Mouse (Mus musculus) hindbrain, embryonic 10.5 days (tissue): Measurements from ENCODE around the gene Col8a1. TPM values are rescaled to one million over a fixed set of nuclear protein-coding genes. Genes with fewer than 3 reads are reported as not detected.

Experiments used
- DNase-seq: peaks from one replicate; pipeline ENCODE4 v3.0.0-alpha.2; 2017; ENCODE audit warnings: low spot score
- H3K27ac ChIP-seq: fragments of 300-500 bp; sonication (generic); 2 replicates; pipeline ENCODE4 v1.5.1; 2016; ENCODE audit warnings: mild to moderate bottlenecking, moderate library complexity
- H3K27me3 ChIP-seq: fragments of 300-500 bp; sonication (generic); 2 replicates; pipeline ENCODE4 v1.6.1; 2016; ENCODE audit warnings: mild to moderate bottlenecking; ENCODE audit not compliant: poor library complexity, insufficient read depth, severe bottlenecking
- H3K36me3 ChIP-seq: fragments of 300-500 bp; sonication (generic); 2 replicates; pipeline ENCODE4 v1.6.1; 2016; ENCODE audit warnings: mild to moderate bottlenecking, moderate library complexity
- H3K4me1 ChIP-seq: fragments of 300-500 bp; sonication (generic); replicated peaks from 2 replicates; pipeline ENCODE4 v1.6.1; 2016; ENCODE audit warnings: mild to moderate bottlenecking
- H3K4me3 ChIP-seq: fragments of 300-500 bp; sonication (generic); 2 replicates; pipeline ENCODE4 v1.5.1; 2016; ENCODE audit warnings: mild to moderate bottlenecking, moderate library complexity
- H3K9me3 ChIP-seq: fragments of 300-500 bp; sonication (generic); 2 replicates; pipeline ENCODE4 v1.6.1; 2016; ENCODE audit warnings: mild to moderate bottlenecking, moderate library complexity
- WGBS: fragments of 180-500 bp; shearing (Covaris S2); methylation state at CpG from one replicate; pipeline ENCODE4 v1.1.7; 2016; 5-methylcytosine and 5-hydroxymethylcytosine counted together
- polyA plus RNA-seq: library from polyadenylated mRNA; unstranded; fragments of >200 nt; fragmentation: Nextera tagmentation; extraction: Ambion mirVana; gene quantifications from 2 replicates; pipeline ENCODE4 v1.2.1, GENCODE M21; 2016

Col8a1 gene
- polyA plus RNA-seq, 1 experiment from 2014 or later: 2.5 TPM

DNA sequence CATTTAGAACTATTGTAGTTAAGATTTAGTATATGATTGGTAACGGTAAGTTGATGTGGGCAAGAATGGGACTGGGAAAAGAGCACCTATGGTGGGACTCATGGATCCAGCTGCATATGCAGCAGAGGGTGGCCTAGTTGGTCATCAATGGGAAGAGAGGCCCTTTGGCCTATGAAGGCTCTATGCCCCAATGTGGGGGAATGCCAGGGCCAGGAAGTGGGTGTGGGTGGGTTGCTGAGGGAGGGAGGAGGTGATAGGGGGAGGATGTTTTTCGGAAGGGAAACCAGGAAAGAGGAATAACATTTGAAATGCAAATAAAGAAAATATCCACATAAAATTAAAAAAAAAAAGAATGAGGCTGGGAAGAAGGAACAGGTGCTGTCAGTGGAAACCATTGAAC, 19.6 kb downstream of the Col8a1 start:
- no peak for DNase-seq
- 93% methylated on average over 2 of the region's 2 CpGs for WGBS

GRCm38 (mm10) chr16:57733545-57733944, 21.0 kb downstream of the Col8a1 start:
- Histone ChIP-seq H3K9me3 (no peaks in the 10 kb centered on the region), H3K27ac (no peak overlapping the region), H3K36me3 (no peaks in the 10 kb centered on the region), H3K4me3 (no peak overlapping the region), H3K4me1 (no peaks in the 10 kb centered on the region), H3K27me3 (no peaks in the 10 kb centered on the region)
- 83% methylated on average over 1 of the region's 1 CpGs for WGBS
- no peak for DNase-seq

More for the DNA sequence above, 19.6 kb downstream of the Col8a1 start:
- no peaks in the 10 kb centered on the region for H3K27me3 ChIP-seq
- H3K4me3 ChIP-seq: no peak overlapping the region
- H3K4me1 ChIP-seq: no peaks in the 10 kb centered on the region
- no peaks in the 10 kb centered on the region for H3K9me3 ChIP-seq
- H3K27ac ChIP-seq: no peak overlapping the region
- H3K36me3 ChIP-seq: no peaks in the 10 kb centered on the region

GRCm38 (mm10) chr16:57733139-57733538, 21.4 kb downstream of the Col8a1 start:
- no peaks in the 10 kb centered on the region for H3K36me3 ChIP-seq
- H3K4me1 ChIP-seq: no peaks in the 10 kb centered on the region
- H3K4me3 ChIP-seq: no peak overlapping the region
- no peak overlapping the region for H3K27ac ChIP-seq
- H3K9me3 ChIP-seq: no peaks in the 10 kb centered on the region
- no peaks in the 10 kb centered on the region for H3K27me3 ChIP-seq
- DNase-seq: no peak
- WGBS: 92% methylated on average over 3 of the region's 3 CpGs

DNA sequence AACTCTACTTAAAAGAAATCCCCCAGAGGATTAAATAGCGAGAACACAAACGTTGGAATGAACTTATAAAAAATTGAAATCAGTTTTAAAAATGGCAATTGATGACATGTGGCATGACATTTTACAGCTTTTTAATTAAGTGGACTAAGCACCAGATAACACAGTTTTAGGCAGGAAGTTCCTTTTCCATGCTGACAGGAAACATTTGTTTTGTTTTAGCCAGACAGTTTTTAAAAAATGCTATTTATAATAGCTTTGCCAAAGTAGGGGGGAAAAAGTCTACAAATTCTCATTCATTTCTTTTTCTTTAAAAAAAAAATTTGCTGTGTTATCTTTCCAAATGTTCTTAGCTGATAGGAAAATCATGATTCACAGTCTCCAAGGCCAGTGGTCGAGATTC, 29.6 kb downstream of the Col8a1 start:
- H3K9me3 ChIP-seq: 0 out of 2 replicates have a peak, but pooled peaks cover 4% of the 10 kb centered on the region
- DNase-seq: no peak
- 75% methylated on average over 3 of the region's 3 CpGs for WGBS
- no peak overlapping the region for H3K4me3 ChIP-seq
- H3K4me1 ChIP-seq: no peaks in the 10 kb centered on the region
- no peaks in the 10 kb centered on the region for H3K36me3 ChIP-seq
- no peaks in the 10 kb centered on the region for H3K27me3 ChIP-seq
- H3K27ac ChIP-seq: no peak overlapping the region

- no peak for DNase-seq
- H3K4me1 ChIP-seq: no peaks in the 10 kb centered on the region
- 87% methylated on average over 2 of the region's 2 CpGs for WGBS
- H3K27me3 ChIP-seq: no peaks in the 10 kb centered on the region
- no peaks in the 10 kb centered on the region for H3K9me3 ChIP-seq
- no peak overlapping the region for H3K4me3 ChIP-seq
- no peak overlapping the region for H3K27ac ChIP-seq
- H3K36me3 ChIP-seq: no peaks in the 10 kb centered on the region
Measured at GRCm38 (mm10) chr16:57718982-57719381, 35.6 kb downstream of the Col8a1 start.

- no peak for DNase-seq
- H3K27ac ChIP-seq: no peak overlapping the region
- WGBS: 90% methylated on average over 5 of the region's 5 CpGs
- no peaks in the 10 kb centered on the region for H3K4me1 ChIP-seq
- no peak overlapping the region for H3K4me3 ChIP-seq
- H3K36me3 ChIP-seq: no peaks in the 10 kb centered on the region
- H3K9me3 ChIP-seq: no peaks in the 10 kb centered on the region
- no peaks in the 10 kb centered on the region for H3K27me3 ChIP-seq
Measured at GRCm38 (mm10) chr16:57698733-57699132, 55.8 kb downstream of the Col8a1 start.

DNA sequence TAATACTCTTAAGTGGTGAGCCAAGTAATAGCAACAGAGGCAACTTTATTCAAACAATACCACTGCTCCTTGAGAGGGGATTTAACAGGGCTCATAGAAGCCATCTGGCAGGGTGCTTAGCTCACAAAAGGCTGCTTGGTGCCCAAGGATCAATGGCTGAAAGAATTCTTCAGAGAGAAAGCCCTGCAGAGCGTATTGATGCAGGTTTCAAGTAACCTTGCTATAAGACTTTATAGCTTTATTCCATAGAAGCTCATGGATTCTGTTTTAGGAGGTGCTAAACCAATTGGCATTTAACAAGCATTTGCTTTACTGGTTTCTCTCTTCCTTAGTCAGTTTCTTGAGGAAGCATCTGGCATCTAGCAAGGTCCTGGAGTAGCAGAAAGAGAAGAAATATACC, 59.8 kb downstream of the Col8a1 start:
- Histone ChIP-seq H3K36me3 (no peaks in the 10 kb centered on the region), H3K4me3 (no peak overlapping the region), H3K27me3 (no peaks in the 10 kb centered on the region), H3K27ac (no peak overlapping the region), H3K4me1 (no peaks in the 10 kb centered on the region), H3K9me3 (no peaks in the 10 kb centered on the region)
- WGBS: 33% methylated on average over 1 of the region's 1 CpGs
- no peak for DNase-seq

- no peak overlapping the region for H3K4me3 ChIP-seq
- H3K27me3 ChIP-seq: no peaks in the 10 kb centered on the region
- no peak overlapping the region for H3K27ac ChIP-seq
- no peaks in the 10 kb centered on the region for H3K9me3 ChIP-seq
- H3K36me3 ChIP-seq: no peaks in the 10 kb centered on the region
- WGBS: 87% methylated on average over 2 of the region's 2 CpGs
- DNase-seq: no peak
- H3K4me1 ChIP-seq: no peaks in the 10 kb centered on the region
Measured at GRCm38 (mm10) chr16:57693906-57694522, 60.5 kb downstream of the Col8a1 start.

- no peaks in the 10 kb centered on the region for H3K4me1 ChIP-seq
- no peaks in the 10 kb centered on the region for H3K9me3 ChIP-seq
- no peak overlapping the region for H3K4me3 ChIP-seq
- H3K36me3 ChIP-seq: no peaks in the 10 kb centered on the region
- no peaks in the 10 kb centered on the region for H3K27me3 ChIP-seq
- no peak overlapping the region for H3K27ac ChIP-seq
- WGBS: 71% methylated on average over 5 of the region's 5 CpGs
- DNase-seq: no peak
Measured at GRCm38 (mm10) chr16:57685790-57686399, 68.6 kb downstream of the Col8a1 start.

DNA sequence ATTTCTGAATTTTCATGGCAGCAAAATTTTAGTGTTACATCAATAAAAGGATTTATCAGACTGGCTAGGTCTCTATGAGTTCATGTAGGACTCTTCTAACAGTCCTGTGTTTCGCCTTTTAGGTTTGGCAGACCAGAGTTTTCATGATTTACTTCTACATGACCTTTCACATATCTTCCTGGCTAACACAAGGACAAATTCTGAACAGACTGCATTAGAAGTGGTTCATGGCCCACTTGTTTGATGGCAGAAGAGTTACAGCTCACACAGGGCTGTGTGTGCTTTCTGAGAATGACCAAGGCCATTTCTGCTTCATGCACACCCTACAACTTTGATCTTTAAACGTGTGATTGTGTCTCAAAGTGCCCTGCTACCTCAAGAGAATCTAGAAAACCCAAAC, 82.3 kb downstream of the Col8a1 start:
- H3K4me3 ChIP-seq: no peak overlapping the region
- 76% methylated on average over 2 of the region's 2 CpGs for WGBS
- H3K4me1 ChIP-seq: no peaks in the 10 kb centered on the region
- H3K27ac ChIP-seq: no peak overlapping the region
- H3K36me3 ChIP-seq: no peaks in the 10 kb centered on the region
- no peaks in the 10 kb centered on the region for H3K27me3 ChIP-seq
- no peak for DNase-seq
- no peaks in the 10 kb centered on the region for H3K9me3 ChIP-seq

DNA sequence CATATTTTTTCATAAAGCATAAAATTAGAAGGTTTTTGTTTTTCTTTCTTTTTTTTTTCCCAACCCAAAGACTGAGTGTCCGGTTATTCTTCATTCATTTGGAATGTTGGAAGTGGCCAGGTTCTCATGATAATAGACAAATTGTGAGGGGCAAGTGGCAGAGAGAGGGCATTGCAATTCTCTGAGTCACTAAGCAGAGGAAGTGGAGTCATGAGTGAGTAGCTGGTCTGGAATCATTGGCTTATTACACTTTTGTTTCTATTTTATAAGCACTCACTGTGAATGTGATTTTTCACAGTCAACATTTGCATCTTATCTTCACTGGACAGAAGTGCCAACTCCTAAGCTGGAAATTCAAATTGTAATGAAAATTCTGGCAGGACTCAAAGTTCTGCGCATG, 82.9 kb downstream of the Col8a1 start:
- no peaks in the 10 kb centered on the region for H3K27me3 ChIP-seq
- 79% methylated on average over 2 of the region's 2 CpGs for WGBS
- no peaks in the 10 kb centered on the region for H3K4me1 ChIP-seq
- H3K36me3 ChIP-seq: no peaks in the 10 kb centered on the region
- no peaks in the 10 kb centered on the region for H3K9me3 ChIP-seq
- DNase-seq: no peak
- no peak overlapping the region for H3K4me3 ChIP-seq
- H3K27ac ChIP-seq: no peak overlapping the region

DNA sequence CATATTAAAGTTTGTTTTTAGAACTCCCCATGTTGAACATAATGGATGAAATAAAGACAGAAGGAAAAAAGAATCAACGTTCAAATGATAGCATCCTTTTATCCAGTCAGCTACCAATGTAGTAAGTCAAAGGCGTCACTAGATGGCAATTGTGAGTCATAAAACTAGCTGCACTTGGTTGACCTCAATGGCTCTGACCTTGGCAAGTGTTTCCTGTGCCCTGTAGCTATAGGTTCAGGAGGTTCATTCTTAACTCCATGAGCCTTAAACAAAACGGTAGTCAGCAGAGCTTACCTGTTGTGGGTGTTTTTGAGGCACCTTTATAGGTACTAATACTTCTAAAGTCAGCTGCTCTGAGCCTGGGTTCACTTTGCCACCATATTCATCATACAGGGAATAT, 85.2 kb downstream of the Col8a1 start:
- Histone ChIP-seq H3K9me3 (no peaks in the 10 kb centered on the region), H3K4me1 (no peaks in the 10 kb centered on the region), H3K27ac (no peak overlapping the region), H3K27me3 (no peaks in the 10 kb centered on the region), H3K4me3 (no peak overlapping the region), H3K36me3 (no peaks in the 10 kb centered on the region)
- 14% methylated on average over 3 of the region's 3 CpGs for WGBS
- DNase-seq: peak; percentile 4

GRCm38 (mm10) chr16:57662661-57663060, 91.9 kb downstream of the Col8a1 start:
- no peaks in the 10 kb centered on the region for H3K9me3 ChIP-seq
- no peak overlapping the region for H3K4me3 ChIP-seq
- DNase-seq: no peak
- H3K27me3 ChIP-seq: no peaks in the 10 kb centered on the region
- H3K27ac ChIP-seq: no peak overlapping the region
- 83% methylated on average over 3 of the region's 3 CpGs for WGBS
- H3K36me3 ChIP-seq: no peaks in the 10 kb centered on the region
- H3K4me1 ChIP-seq: no peaks in the 10 kb centered on the region

GRCm38 (mm10) chr16:57649888-57650287, 104.6 kb downstream of the Col8a1 start:
- no peak overlapping the region for H3K27ac ChIP-seq
- no peaks in the 10 kb centered on the region for H3K36me3 ChIP-seq
- no peak overlapping the region for H3K4me3 ChIP-seq
- DNase-seq: no peak
- H3K27me3 ChIP-seq: no peaks in the 10 kb centered on the region
- 67% methylated on average over 2 of the region's 2 CpGs for WGBS
- no peaks in the 10 kb centered on the region for H3K9me3 ChIP-seq
- no peaks in the 10 kb centered on the region for H3K4me1 ChIP-seq
